Mouse (Mus musculus) heart, embryonic 12.5 days (tissue): Measurements from ENCODE around the gene Hdac11. TPM values are rescaled to one million over a fixed set of nuclear protein-coding genes. Genes with fewer than 3 reads are reported as not detected.

Experiments
- ATAC-seq: fragments of 200-750 bp; cut with Nextera tagmentation; 2 replicates; pipeline ENCODE4 v1.8.0; 2017; ENCODE audit warnings: moderate TSS enrichment, moderate library complexity; ENCODE audit not compliant: insufficient number of reproducible peaks, low FRiP score
- H3K27ac ChIP-seq: fragments of 300-500 bp; sonication (generic); 2 replicates; pipeline ENCODE4 v1.5.1; 2016; ENCODE audit warnings: mild to moderate bottlenecking, moderate library complexity; ENCODE audit not compliant: poor library complexity, severe bottlenecking
- H3K27me3 ChIP-seq: fragments of 300-500 bp; sonication (generic); replicated peaks from 2 replicates; pipeline ENCODE4 v1.6.1; 2016; ENCODE audit warnings: mild to moderate bottlenecking, moderate library complexity
- H3K36me3 ChIP-seq: fragments of 300-500 bp; sonication (generic); 2 replicates; pipeline ENCODE4 v1.6.1; 2016; ENCODE audit warnings: mild to moderate bottlenecking, moderate library complexity
- H3K4me1 ChIP-seq: fragments of 300-500 bp; sonication (generic); replicated peaks from 2 replicates; pipeline ENCODE4 v1.6.1; 2016; ENCODE audit warnings: mild to moderate bottlenecking
- H3K4me2 ChIP-seq: fragments of 300-500 bp; sonication (generic); 2 replicates; pipeline ENCODE4 v1.6.1; 2016; ENCODE audit warnings: mild to moderate bottlenecking, moderate library complexity
- H3K4me3 ChIP-seq: fragments of 300-500 bp; sonication (generic); 2 replicates; pipeline ENCODE4 v1.5.1; 2016; ENCODE audit warnings: mild to moderate bottlenecking
- H3K9ac ChIP-seq: fragments of 300-500 bp; sonication (generic); 2 replicates; pipeline ENCODE4 v1.6.1; 2016; ENCODE audit warnings: mild to moderate bottlenecking, moderate library complexity
- H3K9me3 ChIP-seq: fragments of 300-500 bp; sonication (generic); replicated peaks from 2 replicates; pipeline ENCODE4 v1.6.1; 2016; ENCODE audit warnings: mild to moderate bottlenecking, moderate library complexity
- WGBS: fragments of 180-500 bp; shearing (Covaris S2); methylation state at CpG from one replicate; pipeline ENCODE4 v1.1.7; 2016; 5-methylcytosine and 5-hydroxymethylcytosine counted together
- polyA plus RNA-seq: library from polyadenylated mRNA; unstranded; fragments of >200 nt; fragmentation: Nextera tagmentation; extraction: Ambion mirVana; gene quantifications from 2 replicates; pipeline ENCODE4 v1.2.1, GENCODE M21; 2016

The Hdac11 gene
- polyA plus RNA-seq, 1 experiment from 2014 or later = 8.8 TPM

DNA sequence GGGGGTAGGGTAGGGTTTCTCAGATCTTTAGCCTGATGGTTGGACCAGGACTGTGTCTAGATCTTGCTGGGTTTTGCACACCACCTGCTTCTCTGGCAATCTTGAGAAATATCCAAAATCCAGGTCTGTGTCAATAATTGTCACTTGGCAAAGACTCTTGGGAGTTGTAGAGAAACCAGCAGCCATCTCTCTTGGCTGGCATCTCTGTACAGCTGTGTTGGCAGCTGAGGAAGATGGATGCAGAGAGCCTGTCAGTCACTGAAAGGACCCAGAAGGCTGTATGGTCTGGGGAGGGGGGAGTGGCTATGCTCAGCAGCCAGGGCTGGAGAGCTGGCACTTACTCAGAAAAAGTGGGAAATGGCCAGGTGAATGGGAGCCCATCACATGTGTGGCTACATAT is 63.6 kb downstream of the Hdac11 start:
- no peak overlapping the region for H3K9ac ChIP-seq
- peaks cover 19% of the 10 kb centered on the region for H3K27me3 ChIP-seq
- H3K4me2 ChIP-seq = no peak overlapping the region
- H3K9me3 ChIP-seq = no peaks in the 10 kb centered on the region
- no peak overlapping the region for H3K27ac ChIP-seq
- H3K4me3 ChIP-seq = no peak overlapping the region
- H3K36me3 ChIP-seq = no peaks in the 10 kb centered on the region
- ATAC-seq = no peak
- H3K4me1 ChIP-seq = peaks cover 48% of the 10 kb centered on the region

DNA sequence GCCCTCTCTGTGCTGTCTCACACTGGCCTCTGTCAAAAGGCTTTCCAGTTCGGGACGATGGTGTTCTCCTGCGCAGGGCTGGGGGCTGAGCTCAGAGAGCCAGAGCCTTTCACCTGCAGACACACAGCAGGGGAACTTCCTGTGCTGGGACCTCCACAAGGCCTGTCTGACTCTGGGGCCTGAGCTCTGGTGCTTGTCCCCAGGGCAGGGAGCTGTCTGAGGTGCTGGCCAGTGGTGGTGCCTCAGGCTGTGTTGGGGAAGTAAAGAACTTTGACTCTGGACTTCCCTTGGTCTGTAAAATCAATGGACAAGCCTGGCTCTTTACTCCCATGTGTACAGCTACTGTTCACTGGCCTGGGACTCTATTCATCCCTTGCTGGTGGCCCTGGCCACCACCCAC is 64.6 kb downstream of the Hdac11 start:
- H3K4me2 ChIP-seq = no peak overlapping the region
- ATAC-seq = no peak
- no peak overlapping the region for H3K27ac ChIP-seq
- no peak overlapping the region for H3K9ac ChIP-seq
- H3K27me3 ChIP-seq = peaks cover 19% of the 10 kb centered on the region
- 1% methylated on average over 3 of the region's 3 CpGs for WGBS
- no peak overlapping the region for H3K4me3 ChIP-seq
- peaks cover 44% of the 10 kb centered on the region for H3K4me1 ChIP-seq
- H3K9me3 ChIP-seq = no peaks in the 10 kb centered on the region
- no peaks in the 10 kb centered on the region for H3K36me3 ChIP-seq

DNA sequence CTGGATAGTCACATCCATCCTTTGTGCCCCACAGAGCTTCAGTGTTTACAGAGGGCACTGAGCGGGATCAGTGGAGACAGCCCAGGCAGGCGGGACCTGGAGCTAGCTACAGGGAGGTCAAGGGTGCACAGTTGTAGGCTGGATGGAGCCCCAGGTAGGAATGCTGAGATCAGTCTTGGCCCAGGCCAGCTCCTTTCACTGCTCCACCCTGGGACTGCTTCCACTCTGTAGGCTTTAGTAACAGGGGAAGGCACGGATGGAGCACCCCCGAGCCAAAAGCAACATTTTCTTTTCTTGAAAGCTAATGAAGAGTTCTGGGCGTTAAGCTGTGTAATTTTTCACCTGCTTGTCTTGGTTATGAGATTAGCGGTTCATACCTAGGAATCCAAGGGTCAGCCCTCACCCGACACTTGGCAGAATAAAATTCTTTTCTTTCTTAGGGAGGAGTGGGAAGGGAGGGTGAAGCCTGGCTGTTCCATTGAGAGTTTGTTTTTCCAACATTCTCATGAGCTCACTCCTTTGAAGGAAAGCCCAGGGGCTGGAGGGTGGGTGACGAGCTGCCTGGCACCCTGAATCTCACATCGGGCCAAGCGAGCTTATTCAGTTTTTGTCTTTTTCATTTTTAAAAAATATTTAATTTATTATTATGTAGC is 66.4 kb downstream of the Hdac11 start:
- H3K9ac ChIP-seq = no peak overlapping the region
- no peak overlapping the region for H3K27ac ChIP-seq
- H3K9me3 ChIP-seq = no peaks in the 10 kb centered on the region
- ATAC-seq = no peak
- WGBS = 58% methylated on average over 10 of the region's 10 CpGs
- no peak overlapping the region for H3K4me2 ChIP-seq
- no peak overlapping the region for H3K4me3 ChIP-seq
- peaks cover 35% of the 10 kb centered on the region for H3K4me1 ChIP-seq
- peaks cover 22% of the 10 kb centered on the region for H3K27me3 ChIP-seq
- H3K36me3 ChIP-seq = no peaks in the 10 kb centered on the region

Other genes with a start within 250 kb of the Hdac11 start
- gene Iqsec1, start 168.0 kb upstream of the Hdac11 start, polyA plus RNA-seq = 18.7 and 20.8 TPM in 2 replicates
- gene Nup210, start 39.8 kb upstream of the Hdac11 start, polyA plus RNA-seq = 10.7 and 11.2 TPM in 2 replicates
- gene Fbln2, start 55.8 kb downstream of the Hdac11 start, polyA plus RNA-seq = 210 and 213 TPM in 2 replicates